Mouse (Mus musculus) intestine, embryonic 14.5 days (tissue): Measurements from ENCODE around the gene Mctp1. TPM values are rescaled to one million over a fixed set of nuclear protein-coding genes. Genes with fewer than 3 reads are reported as not detected.
A peak's percentile ranks its signal among the peaks of the same experiment; 100 is the strongest.

Source experiments
- ATAC-seq: fragments of 200-750 bp; cut with Nextera tagmentation; replicated peaks from 2 replicates; pipeline ENCODE4 v1.8.0; 2017; ENCODE audit warnings: low read depth, moderate number of reproducible peaks, moderate TSS enrichment, moderate library complexity; ENCODE audit not compliant: low FRiP score, low TSS enrichment
- DNase-seq: peaks from one replicate; pipeline ENCODE4 v3.0.0-alpha.2; 2018; ENCODE audit warnings: low spot score
- H3K27ac ChIP-seq: fragments of 300-500 bp; sonication (generic); 2 replicates; pipeline ENCODE4 v1.5.1; 2014; ENCODE audit warnings: low read depth, mild to moderate bottlenecking, control low read depth
- H3K27me3 ChIP-seq: fragments of 300-500 bp; sonication (generic); replicated peaks from 2 replicates; pipeline ENCODE4 v1.6.1; 2014; ENCODE audit warnings: low read length, control low read depth; ENCODE audit not compliant: control insufficient read depth, insufficient read depth
- H3K36me3 ChIP-seq: fragments of 300-500 bp; sonication (generic); 2 replicates; pipeline ENCODE4 v1.6.1; 2014; ENCODE audit warnings: low read length, control low read depth; ENCODE audit not compliant: control insufficient read depth, insufficient read depth
- H3K4me1 ChIP-seq: fragments of 300-500 bp; sonication (generic); replicated peaks from 2 replicates; pipeline ENCODE4 v1.6.1; 2014; ENCODE audit warnings: low read length, control low read depth, mixed read lengths; ENCODE audit not compliant: control insufficient read depth, insufficient read depth
- H3K4me2 ChIP-seq: fragments of 300-500 bp; sonication (generic); 2 replicates; pipeline ENCODE4 v1.6.1; 2014; ENCODE audit warnings: low read length
- H3K4me3 ChIP-seq: fragments of 300-500 bp; sonication (generic); 2 replicates; pipeline ENCODE4 v1.5.1; 2014; ENCODE audit warnings: low read depth, low read length, control low read depth, mixed read lengths
- H3K9ac ChIP-seq: fragments of 300-500 bp; sonication (generic); 2 replicates; pipeline ENCODE4 v1.6.1; 2014; ENCODE audit warnings: mild to moderate bottlenecking, low read length
- H3K9me3 ChIP-seq: fragments of 300-500 bp; sonication (generic); 2 replicates; pipeline ENCODE4 v1.6.1; 2016; ENCODE audit warnings: low read length, control low read depth; ENCODE audit not compliant: control insufficient read depth
- WGBS: fragments of 180-500 bp; shearing (Covaris S2); extraction: QIAGEN DNeasy Blood & Tissue Kit; methylation state at CpG from one replicate; pipeline ENCODE4 v1.1.7; 2014; 5-methylcytosine and 5-hydroxymethylcytosine counted together
- polyA plus RNA-seq: library from polyadenylated mRNA; unstranded; fragments of >200 nt; fragmentation: Nextera tagmentation; extraction: Ambion mirVana; gene quantifications from 2 replicates; pipeline ENCODE4 v1.2.1, GENCODE M21; 2014

Gene Mctp1
- polyA plus RNA-seq, 1 experiment from 2014 or later, result 0.78 TPM

DNA sequence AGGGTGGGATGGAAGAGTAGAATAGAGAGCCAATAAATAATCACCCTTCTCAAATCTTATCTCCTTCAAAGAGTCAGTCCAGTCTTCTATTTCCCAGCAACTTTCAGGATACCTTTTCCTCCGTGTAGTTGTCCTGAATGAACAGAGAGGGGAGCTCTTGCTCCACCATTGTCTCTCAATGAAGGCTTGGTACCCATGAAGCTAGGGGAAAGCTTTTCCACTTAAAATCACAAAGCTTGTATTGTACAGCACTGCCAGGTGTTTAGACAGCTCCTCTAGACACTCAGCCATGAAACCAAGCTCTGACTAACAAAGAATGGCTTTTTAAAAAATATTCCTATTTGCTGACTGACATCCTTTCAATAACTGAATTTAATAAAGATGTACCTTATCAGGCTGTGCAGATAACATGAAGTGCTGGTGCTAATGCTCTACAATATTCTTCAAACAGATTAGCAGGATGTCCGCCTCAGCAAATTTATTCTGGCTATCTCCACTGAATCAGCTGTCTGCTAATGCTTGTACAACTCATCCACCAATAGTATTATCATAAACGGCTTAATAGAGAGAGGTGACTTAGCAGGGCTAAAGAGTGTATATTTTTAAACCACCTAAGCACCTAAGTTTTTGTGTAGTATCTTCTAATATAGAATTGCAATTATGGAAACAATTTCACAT is 417.9 kb downstream of the Mctp1 start:
- Histone ChIP-seq H3K4me2 (no peak overlapping the region), H3K4me1 (no peaks in the 10 kb centered on the region), H3K27me3 (no peaks in the 10 kb centered on the region), H3K9me3 (no peaks in the 10 kb centered on the region), H3K4me3 (no peak overlapping the region), H3K36me3 (no peaks in the 10 kb centered on the region), H3K27ac (no peak overlapping the region), H3K9ac (no peak overlapping the region)
- ATAC-seq (0 out of 2 replicates have a peak, but pooled peaks have one; percentile 27), DNase-seq (no peak)
- 42% methylated on average over 3 of the region's 3 CpGs for WGBS

DNA sequence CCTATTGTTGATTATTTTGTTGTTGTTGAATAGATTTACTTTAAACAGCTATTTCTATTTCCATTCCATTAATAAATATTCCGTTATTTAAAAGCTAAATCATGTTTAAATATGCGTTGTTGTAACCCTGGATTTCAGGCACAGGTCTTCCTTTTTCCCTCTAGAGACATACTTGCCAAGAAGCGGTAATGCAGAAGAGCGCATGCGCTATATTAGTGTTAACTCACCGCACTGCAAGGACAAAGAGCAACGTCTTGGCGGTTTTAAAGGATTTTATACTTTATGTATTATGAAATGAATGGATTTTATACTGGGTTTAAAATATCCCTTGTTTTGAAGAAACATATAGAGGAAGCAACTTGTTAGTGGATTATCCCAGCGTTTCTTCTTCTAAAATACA is 418.6 kb downstream of the Mctp1 start:
- H3K9me3 ChIP-seq, result no peaks in the 10 kb centered on the region
- WGBS, result 89% methylated on average over 9 of the region's 9 CpGs
- H3K4me2 ChIP-seq, result no peak overlapping the region
- H3K27ac ChIP-seq, result no peak overlapping the region
- DNase-seq, result no peak
- ATAC-seq, result no peak
- no peaks in the 10 kb centered on the region for H3K4me1 ChIP-seq
- H3K27me3 ChIP-seq, result no peaks in the 10 kb centered on the region
- no peaks in the 10 kb centered on the region for H3K36me3 ChIP-seq
- no peak overlapping the region for H3K4me3 ChIP-seq
- H3K9ac ChIP-seq, result no peak overlapping the region

DNA sequence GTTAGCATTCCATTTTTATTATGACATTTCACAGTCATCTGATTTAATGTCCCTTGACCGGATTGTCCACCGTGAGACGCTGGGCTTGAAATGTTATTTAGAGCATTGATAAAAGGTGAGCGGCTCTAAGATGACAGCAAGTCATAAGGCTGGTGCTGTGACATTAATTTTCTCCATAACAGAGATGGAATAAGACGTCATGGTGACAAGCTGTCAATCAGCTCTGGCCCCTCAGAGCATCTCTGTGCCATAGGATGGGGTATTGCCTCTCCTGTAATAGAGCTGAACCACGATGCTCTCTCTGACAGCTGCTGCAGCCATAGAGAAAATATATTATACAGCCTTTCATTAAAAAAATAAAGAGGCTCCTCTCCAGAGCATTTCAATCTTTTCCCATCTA is 419.5 kb downstream of the Mctp1 start:
- Histone ChIP-seq H3K27me3 (no peaks in the 10 kb centered on the region), H3K4me2 (no peak overlapping the region), H3K9ac (no peak overlapping the region), H3K36me3 (no peaks in the 10 kb centered on the region), H3K4me3 (no peak overlapping the region), H3K27ac (no peak overlapping the region), H3K4me1 (no peaks in the 10 kb centered on the region), H3K9me3 (no peaks in the 10 kb centered on the region)
- WGBS, result 55% methylated on average over 6 of the region's 6 CpGs
- DNase-seq, result no peak
- no peak for ATAC-seq

DNA sequence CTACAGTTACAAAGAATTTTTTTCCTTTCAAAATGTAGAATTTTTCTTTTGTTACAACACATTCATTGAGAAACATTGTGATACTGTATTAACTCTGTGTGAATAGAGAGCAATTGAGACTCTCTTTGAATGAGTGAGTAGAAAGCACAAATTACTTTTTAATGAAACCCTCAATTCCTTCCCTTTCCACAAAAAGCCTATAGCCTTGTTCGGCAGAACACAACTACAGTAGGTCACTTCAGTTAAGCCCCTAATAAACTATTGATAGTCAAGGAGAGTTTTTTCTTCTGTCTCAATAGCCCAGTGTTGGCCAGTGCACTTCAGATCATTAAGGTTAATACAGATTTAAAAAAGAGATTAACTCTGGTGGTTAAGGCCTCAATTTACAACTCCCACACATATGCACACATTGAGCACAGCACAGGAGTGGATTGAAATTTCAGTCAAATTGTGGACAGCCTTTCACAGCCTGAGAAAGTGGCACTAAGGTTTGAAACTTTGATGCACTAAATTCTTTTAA is 424.6 kb downstream of the Mctp1 start:
- Histone ChIP-seq H3K4me2 (no peak overlapping the region), H3K27ac (no peak overlapping the region), H3K27me3 (no peaks in the 10 kb centered on the region), H3K9me3 (no peaks in the 10 kb centered on the region), H3K36me3 (no peaks in the 10 kb centered on the region), H3K4me3 (no peak overlapping the region), H3K4me1 (no peaks in the 10 kb centered on the region; the same call in 1 of the 2 replicates), H3K9ac (no peak overlapping the region)
- DNase-seq, result no peak
- 83% methylated on average over 1 of the region's 1 CpGs for WGBS
- no peak for ATAC-seq

DNA sequence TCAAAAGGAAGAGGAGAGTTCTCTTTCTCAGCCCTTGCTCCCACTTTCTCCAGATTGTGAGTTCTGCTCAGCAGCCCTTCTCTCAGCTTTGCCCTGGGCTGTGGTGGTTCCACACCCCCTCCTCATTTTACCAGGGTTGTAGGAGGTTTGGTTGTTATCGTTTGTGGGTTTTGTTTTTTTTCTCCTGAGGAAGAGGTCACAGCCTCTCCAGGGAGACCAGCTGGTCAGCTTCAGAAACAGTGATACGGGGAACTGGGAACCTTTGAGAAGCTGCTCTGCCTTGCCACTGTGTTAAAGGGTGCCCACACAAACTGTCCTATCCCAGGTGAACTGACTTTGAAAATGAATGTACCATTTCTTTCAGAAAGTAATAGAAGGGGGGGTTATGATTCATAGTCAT is 425.5 kb downstream of the Mctp1 start:
- ATAC-seq, result no peak
- Histone ChIP-seq H3K9ac (no peak overlapping the region), H3K4me3 (no peak overlapping the region), H3K4me1 (no peaks in the 10 kb centered on the region; the same call in 1 of the 2 replicates), H3K9me3 (no peaks in the 10 kb centered on the region), H3K27me3 (no peaks in the 10 kb centered on the region), H3K36me3 (no peaks in the 10 kb centered on the region), H3K27ac (no peak overlapping the region), H3K4me2 (no peak overlapping the region)
- no peak for DNase-seq
- 16% methylated on average over 2 of the region's 2 CpGs for WGBS

DNA sequence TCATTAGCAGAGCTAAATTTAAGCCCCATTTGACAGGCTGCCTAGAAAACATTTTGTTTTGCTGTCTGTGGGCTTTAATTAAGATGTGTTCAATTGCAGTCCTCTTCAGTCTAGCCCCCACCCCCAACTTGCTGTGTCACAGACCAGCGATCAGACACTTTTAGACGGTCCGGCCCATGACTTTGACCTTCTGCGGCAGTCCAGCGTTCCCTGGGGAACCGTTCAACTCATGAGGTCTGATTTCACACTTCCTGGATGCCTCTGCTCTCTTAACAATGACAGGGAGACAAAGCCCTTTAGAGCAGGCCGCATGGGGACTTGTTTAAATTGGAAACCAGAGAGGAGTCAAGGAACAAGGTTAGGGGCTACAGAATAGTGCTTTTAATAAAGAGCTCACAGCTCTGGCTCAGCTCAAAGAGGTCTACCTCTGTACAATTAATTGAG is 426.2 kb downstream of the Mctp1 start:
- H3K9me3 ChIP-seq, result no peaks in the 10 kb centered on the region
- H3K4me1 ChIP-seq, result no peaks in the 10 kb centered on the region; the same call in 1 of the 2 replicates
- H3K27me3 ChIP-seq, result no peaks in the 10 kb centered on the region
- WGBS, result 21% methylated on average over 7 of the region's 7 CpGs
- H3K36me3 ChIP-seq, result no peaks in the 10 kb centered on the region
- no peak overlapping the region for H3K9ac ChIP-seq
- ATAC-seq, result no peak
- no peak for DNase-seq
- H3K27ac ChIP-seq, result no peak overlapping the region
- H3K4me2 ChIP-seq, result no peak overlapping the region
- no peak overlapping the region for H3K4me3 ChIP-seq

DNA sequence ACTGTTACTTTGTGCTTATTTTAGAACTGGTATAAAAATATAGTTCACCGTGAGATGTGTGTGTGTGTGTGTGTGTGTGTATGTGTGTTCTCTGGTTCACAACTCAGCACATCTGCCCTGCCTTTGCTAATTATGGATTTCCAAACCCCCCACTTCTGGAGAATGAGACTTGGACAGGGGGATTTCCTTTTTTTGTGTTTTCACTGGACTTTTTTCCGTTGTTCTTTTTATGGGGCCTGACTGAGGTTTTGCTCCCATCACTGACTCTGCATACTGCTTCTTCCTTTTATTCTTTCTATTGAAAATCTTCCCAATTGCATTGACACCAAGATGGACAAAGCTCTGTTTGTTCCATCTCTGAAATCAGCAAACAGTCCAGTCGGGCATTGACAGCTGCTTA is 438.7 kb downstream of the Mctp1 start:
- Histone ChIP-seq H3K4me2 (no peak overlapping the region), H3K4me1 (no peaks in the 10 kb centered on the region), H3K4me3 (no peak overlapping the region), H3K9me3 (no peaks in the 10 kb centered on the region), H3K9ac (no peak overlapping the region), H3K27ac (no peak overlapping the region), H3K27me3 (no peaks in the 10 kb centered on the region), H3K36me3 (no peaks in the 10 kb centered on the region)
- DNase-seq, result no peak
- WGBS, result 58% methylated on average over 3 of the region's 3 CpGs
- no peak for ATAC-seq

DNA sequence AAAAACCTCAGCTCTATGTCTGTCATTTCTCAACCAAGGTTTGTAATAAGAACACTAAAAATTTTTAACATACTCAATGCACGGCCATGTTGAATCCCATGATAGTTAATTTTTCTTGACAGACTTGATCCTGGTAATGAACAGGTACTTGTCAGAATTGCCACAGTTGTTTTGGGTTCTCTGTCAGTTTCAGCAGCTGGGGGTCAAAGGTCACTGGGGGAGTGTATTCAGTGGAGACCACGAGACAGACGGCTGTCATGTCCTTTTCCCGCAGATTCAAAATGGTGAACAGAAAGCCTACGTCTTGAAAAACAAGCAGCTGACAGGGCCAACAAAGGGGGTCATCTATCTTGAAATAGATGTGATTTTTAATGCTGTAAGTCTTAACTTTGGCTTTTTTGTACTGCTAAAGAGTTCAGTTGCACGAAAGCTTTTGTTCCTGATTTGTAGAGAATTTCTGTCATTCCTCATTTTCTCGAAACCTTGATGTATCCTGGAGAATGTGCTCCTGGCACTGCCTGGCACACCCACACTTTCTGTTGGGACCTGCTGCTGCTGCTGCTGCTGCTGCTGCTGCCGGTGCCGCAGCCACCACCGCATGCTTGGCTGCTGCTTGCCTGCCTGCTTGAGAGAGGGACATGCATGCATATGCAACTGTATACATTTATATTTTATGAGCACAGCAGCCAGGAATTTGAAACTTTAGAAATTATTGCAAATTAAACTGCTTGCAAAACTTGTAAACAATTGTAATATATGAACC is 440.8 kb downstream of the Mctp1 start:
- Histone ChIP-seq H3K9ac (no peak overlapping the region), H3K9me3 (no peaks in the 10 kb centered on the region), H3K4me1 (no peaks in the 10 kb centered on the region), H3K36me3 (no peaks in the 10 kb centered on the region), H3K4me2 (no peak overlapping the region), H3K27me3 (no peaks in the 10 kb centered on the region), H3K4me3 (no peak overlapping the region), H3K27ac (no peak overlapping the region)
- DNase-seq (no peak), ATAC-seq (no peak)
- WGBS, result 35% methylated on average over 10 of the region's 10 CpGs
